Mouse (Mus musculus): ENCODE data around the gene Tgoln1.

- TF ChIP-seq CTCF (IDR thresholded peaks at IDR 0.05; ENCODE audit: borderline replicate concordance, insufficient read depth, low read length) (no peak), POLR2A (IDR thresholded peaks at IDR 0.05; ENCODE audit: low read depth, low read length) (no peak)
Observed at GRCm38 (mm10) chr6:72645364-72645763, 28.6 kb upstream of the Tgoln1 start.
